Mouse (Mus musculus) naive thymus-derived CD4-positive, alpha-beta T cell, adult 2 months (primary cell): ENCODE measurements around the gene Tmem199.

Experiments
- DNase-seq: peaks from one replicate; pipeline ENCODE4 v3.0.0-alpha.2; 2011; ENCODE audit warnings: low read depth

The Tmem199 gene

GRCm38 (mm10) chr11:78524838-78525237 lies 12.9 kb upstream of the Tmem199 start:
- no peak for DNase-seq

- DNase-seq: no peak
These were observed 11.4 kb upstream of the Tmem199 start for GRCm38 (mm10) chr11:78523241-78523955.

- DNase-seq: peak; percentile 62
These were observed 10.6 kb upstream of the Tmem199 start for GRCm38 (mm10) chr11:78522481-78522997.

GRCm38 (mm10) chr11:78521880-78522279 lies 9.9 kb upstream of the Tmem199 start:
- no peak for DNase-seq

GRCm38 (mm10) chr11:78518931-78519330 lies 7.0 kb upstream of the Tmem199 start:
- DNase-seq: no peak

GRCm38 (mm10) chr11:78515549-78516325 lies 3.8 kb upstream of the Tmem199 start:
- peak; percentile 52 for DNase-seq

GRCm38 (mm10) chr11:78513106-78513790 lies 1.3 kb upstream of the Tmem199 start:
- no peak for DNase-seq

- DNase-seq: peak; percentile 53
These were observed 2.8 kb downstream of the Tmem199 start for GRCm38 (mm10) chr11:78509148-78509547.

- no peak for DNase-seq
These were observed 6.5 kb downstream of the Tmem199 start for GRCm38 (mm10) chr11:78505430-78505829.

GRCm38 (mm10) chr11:78502909-78503650 lies 8.9 kb downstream of the Tmem199 start, which contains the start of gene Sebox:
Gene Sebox (plus strand): TSS chr11:78503447.
- DNase-seq: no peak

GRCm38 (mm10) chr11:78501529-78501928 lies 10.4 kb downstream of the Tmem199 start:
- DNase-seq: no peak

GRCm38 (mm10) chr11:78500623-78501202 lies 11.3 kb downstream of the Tmem199 start:
- no peak for DNase-seq

- no peak for DNase-seq
These were observed 12.4 kb downstream of the Tmem199 start for GRCm38 (mm10) chr11:78499543-78499942.

GRCm38 (mm10) chr11:78499004-78499403 lies 13.0 kb downstream of the Tmem199 start, which contains the start of gene Vtn:
Gene Vtn (plus strand): TSS chr11:78499091.
- DNase-seq: no peak

- peak; percentile 99 for DNase-seq
These were observed 14.1 kb downstream of the Tmem199 start, which contains the start of gene Sarm1 for GRCm38 (mm10) chr11:78497544-78498522. Gene Sarm1 (minus strand): TSS chr11:78497754.

- no peak for DNase-seq
These were observed 14.9 kb downstream of the Tmem199 start for GRCm38 (mm10) chr11:78497071-78497541.

- peak; percentile 49 for DNase-seq
These were observed 16.1 kb downstream of the Tmem199 start for GRCm38 (mm10) chr11:78495904-78496303.

- DNase-seq: no peak
These were observed 21.2 kb downstream of the Tmem199 start for GRCm38 (mm10) chr11:78490781-78491241.

GRCm38 (mm10) chr11:78488168-78488567 lies 23.8 kb downstream of the Tmem199 start:
- DNase-seq: peak; percentile 72

GRCm38 (mm10) chr11:78483639-78484038 lies 28.3 kb downstream of the Tmem199 start:
- no peak for DNase-seq
